Mouse (Mus musculus) urinary bladder, postnatal 10 days (tissue): ENCODE measurements around the gene Blcap.
"Not testable (repeated sequence)": the region's sequence is repeated elsewhere in the genome, so short reads cannot be mapped to it uniquely, and the experiment has no call there.

Experiments
- DNase-seq: peaks from one replicate; pipeline ENCODE4 v3.0.0; 2022; ENCODE audit warnings: low spot score

Blcap gene

DNA sequence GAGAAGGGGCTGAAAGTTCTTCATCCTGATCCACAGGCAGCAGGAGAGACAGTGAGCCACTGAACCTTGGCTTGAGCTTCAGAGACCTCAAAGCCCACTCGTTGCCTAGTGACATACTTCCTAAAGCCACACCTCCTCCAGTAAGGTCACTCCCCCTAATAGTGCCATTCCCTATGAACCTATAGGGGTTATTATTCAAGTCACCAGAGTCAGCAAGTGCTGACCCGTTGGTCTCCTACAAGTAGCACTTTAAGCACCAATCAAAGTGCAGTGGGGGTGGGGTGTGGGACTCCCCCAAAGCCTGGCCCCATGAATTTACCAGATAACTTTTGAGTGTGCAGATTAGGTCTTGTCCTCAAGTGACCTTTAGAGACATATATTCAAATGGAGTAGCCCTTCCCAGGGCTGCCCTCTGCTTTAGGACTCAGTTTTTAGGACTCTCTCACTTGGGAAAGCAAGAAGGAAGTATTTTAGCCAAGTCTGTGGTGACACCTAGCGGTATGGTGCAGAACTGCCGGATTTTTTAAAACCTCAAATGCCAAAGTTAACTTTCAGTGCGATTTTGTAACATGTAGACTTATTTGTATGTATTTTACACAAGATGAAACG, at the start of gene Blcap:
TSS of gene Blcap (minus strand) at position 51 of the 609 bp plus-strand sequence.
- no peak for DNase-seq

DNA sequence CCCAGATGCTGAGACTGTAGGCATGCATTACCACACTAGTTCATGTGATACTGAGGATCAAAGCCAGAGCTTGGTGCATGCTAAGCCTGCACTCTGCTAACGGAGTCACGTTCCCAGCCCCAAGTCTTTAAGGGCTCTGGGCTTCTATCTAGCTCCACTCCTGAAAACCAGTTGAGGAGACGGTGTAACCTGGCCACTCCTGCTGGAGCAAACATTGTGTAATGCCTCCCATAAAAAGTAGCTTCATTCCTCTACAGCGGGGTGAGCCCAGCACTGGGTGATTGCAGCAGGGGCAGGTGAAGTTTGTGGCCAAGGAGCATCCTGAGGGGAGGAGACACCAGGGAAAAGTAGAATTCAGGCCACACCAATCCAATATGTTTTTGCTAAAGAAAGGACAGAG, 47.3 kb upstream of the Blcap start:
- no peak for DNase-seq

DNA sequence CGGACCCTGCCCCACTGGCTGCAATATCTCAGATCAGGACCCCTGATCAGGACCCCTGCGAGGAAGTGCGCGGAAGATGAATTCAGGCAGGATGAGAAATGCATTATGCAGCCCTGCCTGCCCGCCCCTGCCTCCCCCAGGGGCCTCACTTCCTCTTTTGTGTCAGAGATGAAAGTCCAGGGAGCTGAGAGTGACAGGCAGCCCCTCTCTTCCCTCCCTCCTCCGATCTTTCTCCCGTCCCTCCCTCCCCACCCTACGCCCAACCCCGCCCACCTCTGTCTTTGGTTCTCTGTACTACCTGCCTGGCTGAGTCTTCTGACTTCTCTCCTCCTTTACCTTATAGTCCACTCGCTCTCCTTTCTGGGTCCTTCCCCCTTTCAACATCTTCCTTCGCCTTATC, 42.9 kb upstream of the Blcap start:
- DNase-seq: no peak

DNA sequence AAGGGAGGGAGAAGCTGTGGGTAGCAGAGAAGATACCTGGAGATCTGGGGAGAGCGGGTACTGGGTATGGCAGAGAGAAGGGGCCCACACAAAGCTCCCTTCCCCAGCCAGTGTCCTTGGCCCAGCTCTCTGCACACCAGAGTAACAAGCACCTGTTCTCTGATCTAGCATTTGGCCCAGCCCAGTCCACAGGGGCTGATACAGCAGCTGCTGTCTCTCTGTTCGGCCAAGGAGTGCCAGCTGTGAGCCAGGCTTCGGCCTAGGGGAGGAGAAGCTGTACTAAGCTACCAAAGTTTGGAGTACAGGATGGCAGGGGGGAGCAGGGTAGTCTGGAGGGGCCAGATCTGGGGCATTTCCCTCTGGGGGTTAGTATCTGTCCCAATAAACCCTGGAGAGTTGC, 40.7 kb upstream of the Blcap start:
- no peak for DNase-seq

DNA sequence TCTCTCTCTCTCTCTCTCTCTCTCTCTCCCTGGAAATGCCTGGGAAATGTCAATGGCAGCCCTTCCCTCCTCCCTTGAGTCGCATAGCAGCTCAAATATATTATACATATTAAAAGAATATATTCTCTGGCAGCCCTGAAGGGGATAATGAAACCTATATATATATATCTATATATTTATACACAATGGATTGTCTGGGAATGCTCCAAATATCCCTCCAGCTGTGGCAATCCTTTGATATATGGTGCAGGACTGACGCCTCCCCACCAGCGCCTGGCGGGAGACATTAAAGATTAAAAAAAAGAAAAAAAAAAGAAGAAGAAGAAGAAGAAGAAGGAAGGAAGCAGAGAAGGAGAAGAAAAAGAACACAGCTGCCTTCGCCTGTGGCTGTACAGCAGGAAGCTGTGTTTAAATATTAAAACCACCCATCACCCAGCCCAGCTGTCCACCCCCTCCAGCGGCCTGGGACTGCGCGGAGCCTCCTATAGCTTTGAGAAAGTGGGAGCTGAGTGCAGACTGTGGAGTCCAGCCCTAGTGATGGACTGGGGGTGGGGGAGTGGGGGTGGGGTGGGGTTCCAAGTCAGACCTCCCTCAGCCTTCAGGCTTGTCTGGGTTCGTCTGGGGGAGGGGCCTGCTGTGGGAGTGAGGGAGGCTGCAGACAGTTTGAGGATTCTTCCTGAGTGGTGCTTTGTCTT, 36.6 kb upstream of the Blcap start:
- no peak for DNase-seq

DNA sequence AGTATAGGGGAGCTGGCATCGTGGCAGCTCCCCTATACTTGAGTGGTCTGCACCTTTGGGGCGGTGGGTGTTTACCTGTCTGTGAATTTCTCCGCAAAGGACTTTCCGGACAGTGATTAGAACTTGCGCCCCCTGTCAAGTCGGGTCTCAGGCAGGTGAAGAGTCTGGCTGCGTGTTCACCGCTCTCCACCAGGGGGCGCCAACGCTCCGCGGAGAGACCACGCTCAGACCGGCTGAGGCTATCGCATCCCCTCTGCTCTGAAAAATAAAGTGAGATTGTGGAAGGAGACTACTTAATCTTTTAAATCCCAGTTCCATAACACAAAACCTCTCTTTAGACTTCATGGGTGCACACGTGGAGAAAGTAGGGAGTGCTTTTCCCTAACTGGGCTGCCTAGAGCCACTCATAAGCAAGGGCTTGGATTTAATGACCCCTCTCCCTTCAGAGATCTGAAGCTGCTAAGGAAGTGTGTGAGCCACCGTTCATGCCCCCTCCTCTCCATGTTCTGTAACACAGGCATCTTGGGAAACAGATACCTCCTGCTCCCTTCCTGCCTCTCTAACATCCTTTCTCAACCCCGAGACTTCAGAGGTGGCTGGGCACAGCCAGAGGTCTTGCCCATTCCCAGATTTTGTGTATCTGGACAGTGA, 34.1 kb upstream of the Blcap start:
- DNase-seq: peak; percentile 49

DNA sequence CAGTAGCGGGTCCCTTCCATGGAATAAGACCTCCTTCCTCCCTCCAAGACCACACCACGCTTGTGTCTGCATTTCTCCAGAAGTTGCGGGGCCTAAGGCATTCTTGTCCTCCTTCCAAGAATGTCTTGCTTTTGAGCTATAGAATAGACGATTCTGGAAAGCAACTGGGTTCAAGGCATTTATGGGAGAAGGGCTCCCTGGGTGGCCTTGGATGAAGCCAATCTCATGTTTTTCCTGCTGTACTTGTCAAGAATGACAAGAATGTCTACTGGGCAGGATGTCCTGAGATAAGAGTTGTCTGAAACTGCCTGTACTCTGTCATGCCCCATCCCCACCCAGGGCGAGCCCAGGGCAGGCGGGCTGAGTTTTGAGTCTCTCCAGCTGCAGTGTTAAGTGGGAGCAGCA, 30.4 kb upstream of the Blcap start:
- no peak for DNase-seq

DNA sequence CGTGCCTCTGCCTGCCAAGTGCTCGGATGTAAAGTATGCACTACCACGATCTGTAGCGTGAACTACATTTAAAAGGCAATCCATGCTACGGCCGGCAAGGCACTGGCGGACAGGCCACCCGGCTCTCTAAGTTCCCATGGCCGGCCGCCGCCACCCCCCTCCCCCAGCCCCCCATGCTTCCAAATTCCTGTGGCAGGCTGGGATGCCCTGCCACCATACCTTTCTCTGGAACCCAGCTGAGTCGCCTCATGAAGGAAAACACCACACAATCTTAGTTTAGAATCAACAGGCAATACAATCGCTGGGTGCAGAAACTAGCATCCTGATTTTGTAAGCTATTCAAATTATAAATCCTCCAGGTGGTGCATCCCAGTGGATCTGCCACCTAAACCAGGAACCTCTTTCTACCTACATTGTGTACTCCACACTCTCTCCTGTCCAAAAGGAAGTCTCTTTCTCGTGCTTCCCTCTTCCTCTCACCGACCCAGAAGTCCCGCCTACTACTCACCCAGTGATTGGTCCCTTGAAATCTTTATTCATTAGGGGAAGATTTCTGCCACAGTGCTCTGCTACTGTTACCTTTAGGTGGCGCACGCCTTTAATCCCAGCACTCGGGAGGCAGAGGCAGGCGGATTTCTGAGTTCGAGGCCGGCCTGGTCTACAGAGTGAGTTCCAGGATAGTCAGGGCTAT, 25.9 kb upstream of the Blcap start:
- DNase-seq: no peak

DNA sequence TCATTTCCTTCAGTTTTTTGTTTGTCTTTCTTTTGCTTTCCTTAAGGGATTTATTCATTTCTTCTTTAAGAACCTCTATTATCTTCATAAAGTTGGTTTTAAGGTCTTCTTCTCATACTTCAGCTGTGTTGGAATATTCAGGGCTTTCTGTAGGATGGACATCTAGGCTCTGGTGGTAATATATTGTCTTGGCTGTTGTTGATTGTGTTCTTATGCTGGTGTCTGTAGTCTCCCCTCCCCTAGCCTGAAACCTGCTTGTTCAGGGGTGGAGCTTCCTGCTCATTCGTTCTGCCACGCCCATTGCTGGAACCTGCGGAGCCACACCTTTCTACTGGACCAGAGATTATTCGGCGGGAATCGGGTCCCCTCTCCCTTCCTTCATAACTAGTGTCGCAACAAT, 14.3 kb upstream of the Blcap start:
- not testable (repeated sequence) for DNase-seq

DNA sequence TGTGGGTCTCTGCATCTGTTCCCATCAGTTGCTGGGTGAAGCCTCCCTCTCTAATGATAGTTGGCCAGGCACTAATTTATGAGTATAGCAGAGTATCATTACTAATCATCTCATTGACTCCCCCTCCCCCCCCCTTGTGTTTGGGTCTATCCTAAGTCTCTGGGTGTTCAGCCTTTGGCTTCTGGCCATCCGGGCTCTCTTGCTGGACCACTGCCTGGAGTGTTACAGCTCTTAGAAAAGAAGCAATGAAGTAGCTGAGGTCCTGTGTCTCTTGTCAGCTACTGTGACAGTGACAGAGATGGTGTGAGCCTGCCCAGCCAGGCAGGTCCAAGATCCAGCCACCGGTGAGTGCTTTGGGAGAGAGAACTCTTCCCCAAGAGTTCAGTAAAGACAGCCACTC, 1.7 kb upstream of the Blcap start:
- no peak for DNase-seq

DNA sequence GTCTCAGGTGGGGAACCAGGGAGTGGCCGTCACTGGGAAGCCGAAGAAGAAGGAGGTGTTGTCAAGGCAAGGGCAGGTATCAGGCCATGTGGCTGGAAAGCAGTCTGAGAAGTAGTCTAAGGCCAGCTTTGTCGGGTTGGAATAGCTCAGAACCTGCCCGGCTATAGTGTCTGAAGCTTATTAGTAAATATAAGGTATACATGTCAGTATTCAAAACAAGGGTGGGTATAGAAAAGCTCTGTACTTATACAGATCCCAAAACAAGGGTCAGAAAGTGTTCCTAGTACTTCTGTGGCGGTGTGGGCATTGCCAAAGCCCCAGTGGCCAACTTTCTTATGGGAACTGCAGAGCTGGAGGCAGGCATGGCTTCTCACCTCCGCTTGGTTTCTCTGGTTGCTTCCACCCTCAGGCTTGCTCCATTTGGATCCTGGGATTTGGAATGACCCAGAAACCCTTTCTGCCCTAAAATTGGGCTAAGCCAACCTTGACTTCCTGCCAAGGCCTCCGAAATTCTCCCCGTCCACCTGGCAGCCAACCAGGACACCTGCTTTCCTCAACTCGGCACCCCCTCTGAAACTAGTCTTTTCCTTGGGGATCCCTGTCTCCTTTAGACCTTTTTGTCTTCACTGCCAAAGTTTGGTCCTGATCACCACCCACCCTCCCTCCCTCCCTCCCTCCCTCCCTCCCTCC, 1.1 kb downstream of the Blcap start:
- no peak for DNase-seq

DNA sequence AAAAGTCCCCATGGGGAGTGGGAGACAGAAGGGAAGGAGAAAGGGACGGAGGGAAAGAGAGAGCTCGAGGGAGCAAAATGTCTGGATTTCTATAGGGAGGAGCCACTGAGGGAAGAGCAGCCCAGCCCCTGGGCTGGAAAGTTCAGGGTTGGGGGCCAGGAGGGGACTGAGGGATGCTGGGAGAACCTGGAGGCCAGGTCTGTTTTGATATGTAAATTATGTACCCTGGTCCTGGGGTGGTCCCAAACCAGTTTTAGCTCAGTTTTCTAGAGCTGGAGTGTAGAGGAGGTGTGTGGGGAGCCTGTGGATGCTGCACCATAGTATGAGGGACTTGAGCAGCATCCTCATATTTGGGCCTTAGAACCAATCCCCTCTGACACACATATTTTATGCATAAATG, 2.2 kb downstream of the Blcap start:
- no peak for DNase-seq

DNA sequence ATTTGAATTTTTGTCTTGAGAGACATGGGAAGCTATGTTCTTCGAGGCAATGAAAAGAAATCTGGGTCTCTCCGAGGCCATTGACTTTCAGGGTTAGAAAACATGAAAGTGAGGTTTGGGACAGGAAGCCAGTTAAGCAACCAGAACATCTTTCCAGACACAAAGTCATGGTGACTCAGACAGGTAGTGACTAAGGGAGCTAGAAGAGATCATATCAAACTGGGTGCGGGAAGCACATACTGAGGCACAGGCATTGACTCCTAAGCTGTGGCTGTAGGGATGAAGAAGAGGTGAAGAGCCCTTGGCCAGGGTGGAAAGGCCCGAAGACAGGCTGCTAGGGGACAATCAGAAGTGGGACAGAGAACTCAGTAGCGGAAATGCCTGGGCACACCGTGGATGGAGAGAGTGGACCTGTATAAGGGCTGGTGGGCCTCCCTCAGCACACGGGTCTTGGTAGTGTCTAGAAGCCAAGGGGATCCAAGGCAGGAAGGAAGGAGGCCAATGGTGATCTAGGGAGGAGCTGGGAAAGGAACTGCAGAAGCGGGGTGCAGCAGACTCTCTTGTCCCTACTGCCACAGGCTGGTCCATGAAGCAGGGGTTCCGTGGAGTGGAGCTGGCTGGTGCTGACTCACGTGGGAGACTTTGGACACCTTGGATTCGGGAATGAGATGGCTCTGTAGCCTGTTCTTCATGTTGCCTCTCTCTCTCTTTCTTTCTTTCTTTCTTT, 3.7 kb downstream of the Blcap start:
- DNase-seq: no peak

DNA sequence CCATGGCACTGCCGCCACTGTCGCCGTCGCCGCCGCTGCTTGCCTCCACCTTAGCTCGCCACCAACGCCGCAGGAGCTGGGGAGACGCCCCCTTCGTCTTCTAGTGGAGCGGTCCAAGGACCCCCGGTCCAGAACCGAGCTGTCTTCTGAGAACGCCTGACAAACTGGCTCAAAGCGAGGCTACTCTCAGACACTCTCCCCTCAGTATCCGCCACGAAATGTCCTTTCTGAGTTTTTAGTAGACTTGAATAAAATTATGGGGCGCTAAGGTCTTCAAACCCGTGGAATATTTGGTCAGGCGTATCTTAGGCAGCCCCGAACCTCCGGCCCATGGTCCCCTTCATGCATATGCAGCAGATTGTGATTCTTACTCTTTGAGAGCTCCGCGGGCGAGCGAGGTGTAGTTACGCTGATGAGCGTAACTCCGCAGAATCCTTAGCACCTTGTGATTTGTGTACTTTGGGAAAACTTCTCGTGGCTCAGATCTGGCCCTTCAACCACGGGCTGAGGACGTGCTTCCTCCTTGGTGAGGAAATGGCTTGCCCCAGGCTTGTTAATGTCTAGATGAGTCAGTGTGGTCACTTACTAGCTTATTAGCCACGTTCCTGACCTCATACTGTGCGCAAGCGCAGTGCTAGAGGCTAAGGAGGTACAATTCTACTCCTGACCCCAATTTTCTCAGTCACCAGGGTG, 4.7 kb downstream of the Blcap start:
- DNase-seq: peak; percentile 44

DNA sequence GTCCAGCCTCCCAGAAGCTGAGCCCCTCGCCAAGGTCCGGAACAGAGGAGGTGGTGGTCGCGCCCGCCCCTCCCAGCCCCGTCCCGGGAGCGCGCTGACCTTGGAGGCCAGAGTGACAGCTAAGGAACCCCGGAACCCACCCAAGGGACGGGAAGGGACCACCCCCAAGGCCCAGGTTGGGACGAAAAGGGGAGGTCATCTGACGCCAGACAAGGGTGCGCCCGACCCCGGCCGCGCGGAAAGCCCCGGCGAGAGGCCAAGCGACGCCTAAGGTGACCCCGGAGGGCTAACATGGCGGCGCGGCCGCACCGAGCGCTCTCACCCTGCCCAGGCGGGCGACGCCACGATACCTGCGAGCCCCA, 5.2 kb downstream of the Blcap start:
- no peak for DNase-seq

DNA sequence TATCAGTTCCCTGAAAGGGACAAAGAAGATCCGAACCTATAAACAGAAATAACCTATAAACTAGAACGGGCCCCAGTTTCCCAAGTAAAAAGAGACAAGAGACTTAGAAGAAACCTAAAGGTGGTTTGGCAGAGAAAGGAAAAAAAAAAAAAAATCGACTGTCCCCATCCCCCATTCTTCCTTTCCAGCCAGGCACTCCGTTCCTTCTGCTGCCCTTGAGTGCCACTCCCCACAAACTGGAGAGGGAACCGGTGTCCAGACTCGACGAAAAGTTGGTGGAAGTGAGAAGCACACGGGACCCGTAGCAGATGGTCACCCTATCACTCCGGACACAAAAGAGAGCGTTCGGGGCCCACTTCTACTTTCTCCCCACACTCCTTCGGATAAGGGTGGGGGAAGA, 5.6 kb downstream of the Blcap start:
- DNase-seq: no peak

DNA sequence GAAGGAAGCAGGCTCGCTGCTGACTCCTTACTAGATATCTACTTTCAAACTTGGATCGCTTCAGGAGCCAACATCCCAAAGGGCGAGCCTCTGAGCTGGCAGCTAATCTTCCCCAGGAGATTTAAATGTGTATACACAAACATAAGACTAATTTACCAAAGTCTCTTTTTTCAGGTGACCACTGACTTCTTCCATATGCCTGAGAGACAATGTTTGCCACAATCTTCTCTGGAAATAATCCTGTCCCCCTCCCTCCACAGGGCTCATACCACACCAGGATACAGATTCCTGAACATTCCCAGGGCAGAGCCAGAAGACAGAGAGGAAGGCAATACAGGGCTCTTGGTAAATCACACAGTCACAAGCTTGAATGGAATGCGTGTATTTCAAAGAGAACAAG, 6.4 kb downstream of the Blcap start:
- DNase-seq: no peak

DNA sequence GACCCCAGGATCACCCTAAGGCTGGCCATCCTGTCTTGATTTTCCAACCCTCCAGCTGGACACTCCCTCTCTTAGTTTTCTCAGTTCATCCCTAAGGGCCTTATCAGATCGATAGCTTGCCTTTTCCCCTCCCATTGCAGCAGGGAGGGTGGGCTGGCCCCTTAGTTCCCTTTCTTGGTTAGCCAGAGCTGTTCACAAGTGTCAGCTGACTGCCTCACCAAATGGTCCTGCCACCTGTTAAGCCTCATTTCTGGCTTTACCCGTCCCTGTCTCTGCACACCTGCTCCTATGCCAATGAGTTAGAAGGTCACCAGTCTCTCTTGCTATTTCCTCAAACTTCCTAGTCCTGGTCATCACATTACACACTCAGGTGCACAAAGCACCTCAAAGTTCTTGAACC, 8.0 kb downstream of the Blcap start:
- DNase-seq: no peak

DNA sequence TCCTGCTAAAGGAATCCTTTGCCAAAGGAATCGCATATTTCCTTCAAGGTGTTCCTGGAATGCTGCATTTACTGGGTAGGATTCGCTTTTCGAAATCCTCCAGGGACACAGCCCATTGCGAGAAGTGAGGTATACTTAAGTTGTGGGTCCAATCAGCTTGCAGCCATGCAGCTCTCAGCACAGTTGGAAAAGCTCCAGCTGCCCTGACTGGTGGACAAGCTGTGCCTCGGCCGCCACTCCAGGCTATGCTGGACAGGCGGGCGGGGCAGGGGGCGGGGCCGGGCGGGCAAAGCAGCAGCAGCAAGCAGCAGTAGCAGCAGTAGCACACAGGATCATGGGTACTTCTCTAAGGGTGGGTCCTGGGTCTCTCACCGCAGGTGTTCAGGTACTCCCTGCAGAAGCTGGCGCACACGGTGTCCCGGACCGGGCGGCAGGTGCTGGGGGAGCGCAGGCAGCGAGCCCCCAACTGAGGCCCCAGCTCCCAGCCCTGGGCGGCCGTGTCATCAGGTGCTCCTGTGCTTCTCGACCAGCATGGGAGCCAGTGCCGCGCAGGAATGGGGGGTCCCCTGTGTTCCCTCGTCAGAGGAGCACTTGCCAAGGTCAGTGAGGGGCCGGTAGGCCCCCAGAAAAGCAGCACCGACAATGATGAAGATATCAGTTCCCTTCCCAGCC, 9.8 kb downstream of the Blcap start:
- DNase-seq: no peak

DNA sequence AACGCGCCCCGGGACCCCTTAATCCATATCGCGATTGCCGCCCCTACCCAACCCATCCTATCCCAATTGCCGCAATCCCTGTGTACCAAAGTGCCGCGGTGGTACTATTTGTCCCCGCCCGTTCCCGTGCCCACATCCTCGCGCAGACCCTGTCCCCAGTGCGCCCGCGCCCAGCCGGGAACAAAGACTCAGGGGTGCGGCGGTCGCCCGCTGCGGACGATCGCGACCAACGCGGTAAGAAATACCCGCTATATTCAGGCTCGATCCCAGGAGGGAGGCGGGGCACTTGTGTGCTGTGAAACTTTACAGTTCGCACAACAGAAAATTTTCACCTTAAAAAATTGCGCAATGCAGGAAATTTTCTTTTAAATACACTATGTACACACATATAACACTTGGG, 10.8 kb downstream of the Blcap start:
- no peak for DNase-seq

DNA sequence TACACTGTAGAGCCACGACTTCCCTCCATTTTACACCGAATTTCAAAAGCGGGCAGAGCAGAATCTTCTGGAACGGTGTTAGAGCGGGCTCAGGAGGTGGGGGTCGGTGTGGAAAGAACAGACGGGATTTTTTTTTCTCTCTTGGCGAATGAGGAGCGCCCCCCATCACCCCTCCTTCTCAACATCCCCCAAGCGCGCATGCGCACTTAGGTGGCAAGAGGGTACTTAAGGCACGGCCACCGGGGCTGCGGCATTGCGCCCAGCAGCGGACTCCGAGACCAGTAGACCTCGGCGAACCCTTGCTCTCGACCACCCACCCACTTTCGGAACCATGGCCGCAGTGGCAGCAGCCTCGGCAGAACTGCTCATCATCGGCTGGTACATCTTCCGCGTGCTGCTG, 11.2 kb downstream of the Blcap start, which contains the start of gene Nnat:
TSS of gene Nnat (plus strand) at position 221 of the 400 bp plus-strand sequence.
- no peak for DNase-seq
